Mouse (Mus musculus) embryonic facial prominence, embryonic 10.5 days (tissue): ENCODE measurements at regions not wholly inside any gene's neighbourhood (a gene's known extent, or its start where the extent isn't known, plus 50 kb on each side); places are given as distances from the start of the nearest gene placed in this dataset.

Source experiments
- DNase-seq: peaks from one replicate; pipeline ENCODE4 v3.0.0-alpha.2; 2017; ENCODE audit warnings: low spot score
- H3K27ac ChIP-seq: fragments of 300-500 bp; sonication (generic); replicated peaks from 2 replicates; pipeline ENCODE4 v1.5.1; 2016; ENCODE audit warnings: mild to moderate bottlenecking
- H3K27me3 ChIP-seq: fragments of 300-500 bp; sonication (generic); replicated peaks from 2 replicates; pipeline ENCODE4 v1.6.1; 2016; ENCODE audit warnings: low read depth, mild to moderate bottlenecking; ENCODE audit not compliant: poor library complexity, severe bottlenecking
- H3K36me3 ChIP-seq: fragments of 300-500 bp; sonication (generic); replicated peaks from 2 replicates; pipeline ENCODE4 v1.6.1; 2016; ENCODE audit warnings: mild to moderate bottlenecking, moderate library complexity
- H3K4me1 ChIP-seq: fragments of 300-500 bp; sonication (generic); 2 replicates; pipeline ENCODE4 v1.6.1; 2016
- H3K4me3 ChIP-seq: fragments of 300-500 bp; sonication (generic); 2 replicates; pipeline ENCODE4 v1.5.1; 2016; ENCODE audit warnings: mild to moderate bottlenecking, moderate library complexity
- H3K9me3 ChIP-seq: fragments of 300-500 bp; sonication (generic); 2 replicates; pipeline ENCODE4 v1.6.1; 2016; ENCODE audit warnings: mild to moderate bottlenecking
- WGBS: fragments of 180-500 bp; shearing (Covaris S2); methylation state at CpG from one replicate; pipeline ENCODE4 v1.1.7; 2016; 5-methylcytosine and 5-hydroxymethylcytosine counted together

- H3K27ac ChIP-seq, result peak overlapping the region; percentile 81
- peaks cover 44% of the 10 kb centered on the region for H3K4me1 ChIP-seq
- peak; percentile 56 for DNase-seq
- no peaks in the 10 kb centered on the region for H3K36me3 ChIP-seq
- WGBS, result 12% methylated on average over 12 of the region's 12 CpGs
- H3K4me3 ChIP-seq, result peak overlapping the region; percentile 43
- peaks cover 14% of the 10 kb centered on the region; the same call in 1 of the 2 replicates for H3K27me3 ChIP-seq
- peaks cover 8% of the 10 kb centered on the region for H3K9me3 ChIP-seq
Measured at GRCm38 (mm10) chr6:94801039-94801438, 101.1 kb upstream of the Lrig1 start.

GRCm38 (mm10) chr6:94798545-94799211, 98.7 kb upstream of the Lrig1 start:
- DNase-seq, result no peak
- Histone ChIP-seq H3K36me3 (no peaks in the 10 kb centered on the region), H3K27ac (no peak overlapping the region), H3K9me3 (peaks cover 8% of the 10 kb centered on the region), H3K4me1 (peaks cover 29% of the 10 kb centered on the region), H3K4me3 (no peak overlapping the region), H3K27me3 (peaks cover 12% of the 10 kb centered on the region; the same call in 1 of the 2 replicates)
- WGBS, result 84% methylated on average over 4 of the region's 4 CpGs

- Histone ChIP-seq H3K4me1 (peaks cover 4% of the 10 kb centered on the region), H3K4me3 (no peak overlapping the region), H3K9me3 (peaks cover 8% of the 10 kb centered on the region), H3K27me3 (no peaks in the 10 kb centered on the region), H3K27ac (no peak overlapping the region), H3K36me3 (no peaks in the 10 kb centered on the region)
- WGBS, result 76% methylated on average over 4 of the region's 4 CpGs
- DNase-seq, result no peak
Measured at GRCm38 (mm10) chr6:94795442-94795841, 95.5 kb upstream of the Lrig1 start.

- H3K4me1 ChIP-seq, result no peaks in the 10 kb centered on the region
- WGBS, result 87% methylated on average over 6 of the region's 6 CpGs
- DNase-seq, result no peak
- no peak overlapping the region for H3K27ac ChIP-seq
- H3K9me3 ChIP-seq, result peaks cover 8% of the 10 kb centered on the region
- no peaks in the 10 kb centered on the region for H3K36me3 ChIP-seq
- H3K27me3 ChIP-seq, result no peaks in the 10 kb centered on the region
- H3K4me3 ChIP-seq, result no peak overlapping the region
Measured at GRCm38 (mm10) chr6:94793555-94793954, 93.6 kb upstream of the Lrig1 start.

- Histone ChIP-seq H3K9me3 (peaks cover 8% of the 10 kb centered on the region), H3K27ac (no peak overlapping the region), H3K36me3 (no peaks in the 10 kb centered on the region), H3K27me3 (no peaks in the 10 kb centered on the region), H3K4me3 (no peak overlapping the region), H3K4me1 (no peaks in the 10 kb centered on the region)
- 84% methylated on average over 4 of the region's 4 CpGs for WGBS
- DNase-seq, result no peak
Measured at GRCm38 (mm10) chr6:94792312-94792711, 92.4 kb upstream of the Lrig1 start.

- H3K27me3 ChIP-seq, result no peaks in the 10 kb centered on the region
- H3K4me1 ChIP-seq, result no peaks in the 10 kb centered on the region
- H3K36me3 ChIP-seq, result no peaks in the 10 kb centered on the region
- H3K9me3 ChIP-seq, result no peaks in the 10 kb centered on the region
- no peak for DNase-seq
- 84% methylated on average over 5 of the region's 5 CpGs for WGBS
- H3K4me3 ChIP-seq, result no peak overlapping the region
- no peak overlapping the region for H3K27ac ChIP-seq
Measured at GRCm38 (mm10) chr6:94789308-94789763, 89.4 kb upstream of the Lrig1 start.

GRCm38 (mm10) chr6:94783471-94783870, 83.5 kb upstream of the Lrig1 start:
- DNase-seq, result no peak
- Histone ChIP-seq H3K9me3 (no peaks in the 10 kb centered on the region), H3K36me3 (no peaks in the 10 kb centered on the region), H3K27me3 (no peaks in the 10 kb centered on the region; the same call in 1 of the 2 replicates), H3K27ac (no peak overlapping the region), H3K4me1 (peaks cover 5% of the 10 kb centered on the region; the same call in 1 of the 2 replicates), H3K4me3 (no peak overlapping the region)
- 79% methylated on average over 1 of the region's 1 CpGs for WGBS

GRCm38 (mm10) chr6:94780621-94781020, 80.7 kb upstream of the Lrig1 start:
- peaks cover 13% of the 10 kb centered on the region for H3K4me1 ChIP-seq
- WGBS, result 91% methylated on average over 4 of the region's 4 CpGs
- H3K9me3 ChIP-seq, result no peaks in the 10 kb centered on the region
- H3K27ac ChIP-seq, result no peak overlapping the region
- H3K27me3 ChIP-seq, result no peaks in the 10 kb centered on the region; the same call in 1 of the 2 replicates
- no peak for DNase-seq
- no peaks in the 10 kb centered on the region for H3K36me3 ChIP-seq
- H3K4me3 ChIP-seq, result no peak overlapping the region

- Histone ChIP-seq H3K27ac (0 out of 2 replicates have a peak overlapping the region, but pooled peaks have one; percentile 4), H3K27me3 (no peaks in the 10 kb centered on the region; the same call in 1 of the 2 replicates), H3K4me1 (peaks cover 13% of the 10 kb centered on the region), H3K36me3 (no peaks in the 10 kb centered on the region), H3K4me3 (no peak overlapping the region), H3K9me3 (no peaks in the 10 kb centered on the region)
- WGBS, result 73% methylated on average over 7 of the region's 7 CpGs
- no peak for DNase-seq
Measured at GRCm38 (mm10) chr6:94779854-94780253, 79.9 kb upstream of the Lrig1 start.

GRCm38 (mm10) chr6:94779213-94779612, 79.3 kb upstream of the Lrig1 start:
- Histone ChIP-seq H3K9me3 (no peaks in the 10 kb centered on the region), H3K27me3 (peaks cover 2% of the 10 kb centered on the region; the same call in 1 of the 2 replicates), H3K4me1 (peaks cover 17% of the 10 kb centered on the region), H3K4me3 (no peak overlapping the region), H3K36me3 (no peaks in the 10 kb centered on the region), H3K27ac (no peak overlapping the region)
- 71% methylated on average over 7 of the region's 7 CpGs for WGBS
- DNase-seq, result no peak

- peaks cover 3% of the 10 kb centered on the region; the same call in 1 of the 2 replicates for H3K27me3 ChIP-seq
- H3K27ac ChIP-seq, result no peak overlapping the region
- no peaks in the 10 kb centered on the region for H3K36me3 ChIP-seq
- no peaks in the 10 kb centered on the region for H3K9me3 ChIP-seq
- peaks cover 21% of the 10 kb centered on the region for H3K4me1 ChIP-seq
- no peak for DNase-seq
- WGBS, result 92% methylated on average over 1 of the region's 1 CpGs
- no peak overlapping the region for H3K4me3 ChIP-seq
Measured at GRCm38 (mm10) chr6:94778797-94779196, 78.8 kb upstream of the Lrig1 start.

- WGBS, result 62% methylated on average over 4 of the region's 4 CpGs
Measured at GRCm38 (mm10) chr6:94776585-94776984, 76.6 kb upstream of the Lrig1 start.

GRCm38 (mm10) chr6:94774871-94775270, 74.9 kb upstream of the Lrig1 start:
- no peak overlapping the region for H3K4me3 ChIP-seq
- peaks cover 29% of the 10 kb centered on the region for H3K27me3 ChIP-seq
- H3K36me3 ChIP-seq, result no peaks in the 10 kb centered on the region
- H3K4me1 ChIP-seq, result peaks cover 41% of the 10 kb centered on the region
- WGBS, result 97% methylated on average over 3 of the region's 3 CpGs
- no peak overlapping the region for H3K27ac ChIP-seq
- H3K9me3 ChIP-seq, result no peaks in the 10 kb centered on the region
- DNase-seq, result no peak

More at GRCm38 (mm10) chr6:94776585-94776984, 76.6 kb upstream of the Lrig1 start:
- Histone ChIP-seq H3K27me3 (peaks cover 18% of the 10 kb centered on the region), H3K9me3 (no peaks in the 10 kb centered on the region), H3K27ac (peak overlapping the region; percentile 7; the same call in 1 of the 2 replicates), H3K4me3 (no peak overlapping the region), H3K4me1 (peaks cover 42% of the 10 kb centered on the region), H3K36me3 (no peaks in the 10 kb centered on the region)
- DNase-seq, result no peak
